In genomic region chr12:117789017-117789416, GRCm38 (mm10) we compare ENCODE assay signal across 11 mouse cellular contexts. TPM values are rescaled to one million over a fixed set of nuclear protein-coding genes. Genes with fewer than 3 reads are reported as not detected.
DNase-seq lines count a peak whose midpoint lies in the region; ATAC-seq and TF ChIP-seq lines count a peak whose summit lies in the region.
"Had no signal": no experiment of that assay in that cellular context is flagged by ENCODE, and none has a peak within 500 bp of the region (broad histone marks: within the 10 kb centered on the region; RNA-seq: fewer than 3 reads in every experiment).

No protein-coding gene starts in this region.

- no peak for TF ChIP-seq CTCF in forebrain, postnatal 0 days (IDR thresholded peaks at IDR 0.05; ENCODE audit: low read depth)

- no peak for DNase-seq in forebrain, embryonic 10.5 days (ENCODE audit: extremely low spot score, low spot score)
- no peak for DNase-seq in forebrain, postnatal 0 days
- DNase-seq in kidney, adult 8-10 months: no peak
- DNase-seq in frontal cortex, adult 2 months (ENCODE audit: extremely low spot score in 1 of 2, low spot score in 1 of 2): no peak
- no peak for DNase-seq in lung, postnatal 10 days
- DNase-seq: cerebellum, adult 8-10 months; liver, embryonic 13.5 days had no signal

- H3K4me1 ChIP-seq in forebrain, embryonic 10.5 days: peaks cover 30% of the 10 kb centered on the region
- 0 out of 2 replicates have a peak, but pooled peaks cover 3% of the 10 kb centered on the region for H3K4me1 ChIP-seq in forebrain, postnatal 0 days (ENCODE audit: insufficient read depth)
- no peaks in the 10 kb centered on the region; the same call in 1 of the 2 replicates for H3K4me1 ChIP-seq in kidney, embryonic 16.5 days (ENCODE audit: insufficient read depth, low read length)
- peaks cover 7% of the 10 kb centered on the region for H3K4me1 ChIP-seq in hindbrain, embryonic 15.5 days (replicated peaks)
- H3K4me1 ChIP-seq in neural tube, embryonic 13.5 days (replicated peaks): peaks cover 10% of the 10 kb centered on the region
- H3K4me1 ChIP-seq: liver, embryonic 13.5 days had no signal

- H3K4me2 ChIP-seq in forebrain, postnatal 0 days (ENCODE audit: low read depth): no peak overlapping the region
- H3K4me2 ChIP-seq in kidney, embryonic 16.5 days (replicated peaks; ENCODE audit: low read depth, low read length): peak overlapping the region; percentile 63
- peak overlapping the region; percentile 57; the same call in 1 of the 2 replicates for H3K4me2 ChIP-seq in hindbrain, embryonic 15.5 days
- H3K4me2 ChIP-seq in neural tube, embryonic 13.5 days: peak overlapping the region; percentile 56

- 15% methylated on average over 7 of the region's 7 CpGs for WGBS in forebrain, embryonic 10.5 days
- 32% methylated on average over 7 of the region's 7 CpGs for WGBS in forebrain, postnatal 0 days
- 43% methylated on average over 7 of the region's 7 CpGs for WGBS in kidney, embryonic 16.5 days
- 18% methylated on average over 7 of the region's 7 CpGs for WGBS in hindbrain, embryonic 15.5 days
- 19% methylated on average over 7 of the region's 7 CpGs for WGBS in neural tube, embryonic 13.5 days

- H3K36me3 ChIP-seq in forebrain, embryonic 10.5 days (replicated peaks): no peaks in the 10 kb centered on the region
- no peaks in the 10 kb centered on the region for H3K36me3 ChIP-seq in forebrain, postnatal 0 days (ENCODE audit: insufficient read depth)
- no peaks in the 10 kb centered on the region for H3K36me3 ChIP-seq in kidney, embryonic 16.5 days (ENCODE audit: insufficient read depth, low read length)
- no peaks in the 10 kb centered on the region for H3K36me3 ChIP-seq in hindbrain, embryonic 15.5 days
- H3K36me3 ChIP-seq in neural tube, embryonic 13.5 days: no peaks in the 10 kb centered on the region
- H3K36me3 ChIP-seq: liver, embryonic 13.5 days had no signal

- no peak overlapping the region for H3K9ac ChIP-seq in forebrain, postnatal 0 days
- no peak overlapping the region for H3K9ac ChIP-seq in kidney, embryonic 16.5 days (replicated peaks; ENCODE audit: low read length)
- H3K9ac ChIP-seq in hindbrain, embryonic 15.5 days: no peak overlapping the region
- no peak overlapping the region for H3K9ac ChIP-seq in neural tube, embryonic 13.5 days
- H3K9ac ChIP-seq: liver, embryonic 13.5 days had no signal

- no peaks in the 10 kb centered on the region for H3K9me3 ChIP-seq in forebrain, embryonic 10.5 days
- no peaks in the 10 kb centered on the region for H3K9me3 ChIP-seq in forebrain, postnatal 0 days (ENCODE audit: low read length)
- H3K9me3 ChIP-seq in kidney, embryonic 16.5 days (ENCODE audit: low read length): no peaks in the 10 kb centered on the region
- H3K9me3 ChIP-seq in hindbrain, embryonic 15.5 days: no peaks in the 10 kb centered on the region
- H3K9me3 ChIP-seq in neural tube, embryonic 13.5 days: no peaks in the 10 kb centered on the region
- H3K9me3 ChIP-seq: liver, embryonic 13.5 days had no signal

- H3K27me3 ChIP-seq in forebrain, embryonic 10.5 days (ENCODE audit: poor library complexity, severe bottlenecking): peaks cover 12% of the 10 kb centered on the region
- no peaks in the 10 kb centered on the region for H3K27me3 ChIP-seq in forebrain, postnatal 0 days (ENCODE audit: insufficient read depth, low read length)
- H3K27me3 ChIP-seq in kidney, embryonic 16.5 days (ENCODE audit: insufficient read depth, low read length): peaks cover 6% of the 10 kb centered on the region; the same call in 1 of the 2 replicates
- peaks cover 8% of the 10 kb centered on the region for H3K27me3 ChIP-seq in hindbrain, embryonic 15.5 days
- H3K27me3 ChIP-seq in neural tube, embryonic 13.5 days: peaks cover 62% of the 10 kb centered on the region
- H3K27me3 ChIP-seq: liver, embryonic 13.5 days; Patski had no signal

- H3K27ac ChIP-seq in forebrain, embryonic 10.5 days: peak overlapping the region; percentile 87
- H3K27ac ChIP-seq in forebrain, postnatal 0 days (ENCODE audit: low read depth, low read length): no peak overlapping the region
- H3K27ac ChIP-seq in kidney, embryonic 16.5 days (ENCODE audit: low read length): no peak overlapping the region
- no peak overlapping the region for H3K27ac ChIP-seq in hindbrain, embryonic 15.5 days (replicated peaks)
- no peak overlapping the region for H3K27ac ChIP-seq in neural tube, embryonic 13.5 days (replicated peaks)
- H3K27ac ChIP-seq: liver, embryonic 13.5 days had no signal

- H3K4me3 ChIP-seq in forebrain, embryonic 10.5 days: peak overlapping the region; percentile 53
- H3K4me3 ChIP-seq in forebrain, postnatal 0 days (ENCODE audit: low read depth, low read length): no peak overlapping the region
- H3K4me3 ChIP-seq in kidney, embryonic 16.5 days (ENCODE audit: low read length): no peak overlapping the region
- no peak overlapping the region for H3K4me3 ChIP-seq in hindbrain, embryonic 15.5 days
- 0 out of 2 replicates have a peak overlapping the region, but pooled peaks have one; percentile 25 for H3K4me3 ChIP-seq in neural tube, embryonic 13.5 days
- H3K4me3 ChIP-seq: liver, embryonic 13.5 days had no signal

- no peak for ATAC-seq in forebrain, postnatal 0 days
- no peak for ATAC-seq in kidney, embryonic 16.5 days (ENCODE audit: low FRiP score, low TSS enrichment)
- ATAC-seq in hindbrain, embryonic 15.5 days (ENCODE audit: low FRiP score, low read depth): no peak
- ATAC-seq in neural tube, embryonic 13.5 days (ENCODE audit: low read depth): 0 out of 2 replicates have a peak, but pooled peaks have one; percentile 23
- ATAC-seq: Patski had no signal

RNA-seq across cellular contexts. Expression of gene Cdca7l, which starts 15.1 kb away (rescaled TPM):
- polyA plus RNA-seq in forebrain, embryonic 10.5 days (2016; fragmentation: Nextera tagmentation; extraction: Ambion mirVana): 73.9 and 74.2 TPM in 2 replicates
- total RNA-seq in forebrain, postnatal 0 days (2014; rRNA removed): 2.1 and 4.7 TPM in 2 replicates
- 2.7 and 4.2 TPM in 2 replicates for polyA plus RNA-seq in forebrain, postnatal 0 days (2015; fragmentation: Nextera tagmentation; extraction: Ambion mirVana)
- polyA plus RNA-seq in kidney, embryonic 16.5 days (2015; fragmentation: Nextera tagmentation; extraction: Ambion mirVana): 53.2 and 58.0 TPM in 2 replicates
- 5.9 and 7.0 TPM in 2 replicates for polyA plus RNA-seq in hindbrain, embryonic 15.5 days (2015; fragmentation: Nextera tagmentation; extraction: Ambion mirVana)
- polyA plus RNA-seq in neural tube, embryonic 13.5 days (2015; fragmentation: Nextera tagmentation; extraction: Ambion mirVana): 3.3 and 5.4 TPM in 2 replicates
- polyA plus RNA-seq in frontal cortex, adult 2 months (2012; rRNA removed): 7.1 and 7.2 TPM in 2 replicates

Comparison
In these comparisons a context has a peak if more than half of its experiments do, and no peak if none do; other contexts are left out.
1. H3K4me3 ChIP-seq: peak in forebrain, embryonic 10.5 days (single experiment) and neural tube, embryonic 13.5 days (single experiment); none in forebrain, postnatal 0 days (single experiment), kidney, embryonic 16.5 days (single experiment) and hindbrain, embryonic 15.5 days (single experiment).